Mouse (Mus musculus): ENCODE measurements at regions not wholly inside any gene's neighbourhood (a gene's known extent, or its start where the extent isn't known, plus 50 kb on each side); places are given as distances from the start of the nearest gene placed in this dataset.

- no peaks in the 10 kb centered on the region for H3K79me2 ChIP-seq (ENCODE audit: control insufficient read depth, insufficient read depth, low read length, poor library complexity)
- no peaks in the 10 kb centered on the region for H3K27me3 ChIP-seq (ENCODE audit: control insufficient read depth in 1 of 2, insufficient read depth in 2 of 2, low read length in 2 of 2)
- H3K4me3 ChIP-seq (ENCODE audit: control insufficient read depth in 1 of 2, insufficient read depth in 1 of 2, low read depth in 2 of 2, low read length in 2 of 2) = no peak overlapping the region
- DNase-seq (ENCODE audit: low read depth, low spot score) = no peak
- no peak overlapping the region for H3K27ac ChIP-seq (ENCODE audit: control insufficient read depth, low read depth, low read length)
- H3K9me3 ChIP-seq (replicated peaks; ENCODE audit: insufficient read depth, low read length) = no peaks in the 10 kb centered on the region
- H3K4me1 ChIP-seq (ENCODE audit: control insufficient read depth in 1 of 2, insufficient read depth in 2 of 2, low read length in 2 of 2) = no peaks in the 10 kb centered on the region
- H3K36me3 ChIP-seq (ENCODE audit: control insufficient read depth in 1 of 2, insufficient read depth in 2 of 2, low read length in 2 of 2) = no peaks in the 10 kb centered on the region
- H3K9ac ChIP-seq (ENCODE audit: control insufficient read depth, low read depth, low read length, poor library complexity, severe bottlenecking) = no peak overlapping the region
- TF ChIP-seq EP300 (IDR thresholded peaks at IDR 0.05; ENCODE audit: low read depth in 1 of 2, low read length in 2 of 2) (no peak), ZNF384 (IDR thresholded peaks at IDR 0.05; ENCODE audit: low read depth, low read length) (no peak), SIN3A (IDR thresholded peaks at IDR 0.05; ENCODE audit: low read length) (no peak), E2F4 (IDR thresholded peaks at IDR 0.05; ENCODE audit: borderline replicate concordance, low read depth, low read length) (no peak)
Observed at GRCm38 (mm10) chr19:26439163-26439562, 165.7 kb upstream of the Smarca2 start.

DNA sequence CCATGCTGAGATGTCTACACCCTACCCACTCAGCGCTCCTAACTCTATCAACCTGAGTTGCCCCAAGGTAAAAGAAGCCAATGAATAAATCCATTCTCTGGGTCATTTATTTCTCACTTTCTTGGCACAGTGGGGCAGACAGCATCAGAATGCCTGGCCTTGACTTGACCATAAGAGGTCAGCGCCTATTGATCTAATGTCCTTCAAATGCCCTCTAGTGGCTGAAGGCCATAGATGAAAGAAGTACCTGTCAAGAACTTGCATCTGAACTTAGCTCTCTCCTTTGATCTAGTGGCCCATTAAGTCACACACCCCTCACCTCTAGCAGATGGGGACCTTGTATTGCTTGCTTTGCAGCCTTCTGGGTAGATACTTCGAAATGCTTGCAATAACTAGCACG is 159.5 kb upstream of the Smarca2 start:
- TF ChIP-seq UBTF (IDR thresholded peaks at IDR 0.05; ENCODE audit: borderline replicate concordance, insufficient read depth, low read depth, low read length) (no peak), GATA1 (IDR thresholded peaks at IDR 0.05; ENCODE audit: low read depth, low read length) (no peak), MYB (IDR thresholded peaks at IDR 0.05; ENCODE audit: low read depth, low read length) (no peak), MAFK (IDR thresholded peaks at IDR 0.05; ENCODE audit: borderline replicate concordance, low read depth, low read length) (no peak), ZNF384 (IDR thresholded peaks at IDR 0.05; ENCODE audit: low read depth, low read length) (no peak), CTCF (IDR thresholded peaks at IDR 0.05 in 2 of 3, conservative IDR thresholded peaks at IDR 0.05 in 1 of 3; ENCODE audit: control insufficient read depth in 1 of 3, insufficient read depth in 1 of 3, low read depth in 2 of 3, low read length in 3 of 3, poor library complexity in 1 of 3, severe bottlenecking in 1 of 3) (no peak), RAD21 (IDR thresholded peaks at IDR 0.05; ENCODE audit: low read depth, low read length) (no peak; the same call in 1 of the 2 replicates), ELF1 (IDR thresholded peaks at IDR 0.05; ENCODE audit: low read depth, low read length) (no peak), POLR2A (IDR thresholded peaks at IDR 0.05; ENCODE audit: control insufficient read depth in 1 of 2, insufficient read depth in 1 of 2, low read depth in 1 of 2, low read length in 2 of 2, poor library complexity in 1 of 2) (no peak), USF2 (IDR thresholded peaks at IDR 0.05; ENCODE audit: borderline replicate concordance in 1 of 2, insufficient read depth in 1 of 2, low read depth in 1 of 2, low read length in 2 of 2) (no peak), CHD2 (IDR thresholded peaks at IDR 0.05; ENCODE audit: low read length) (no peak), NELFE (IDR thresholded peaks at IDR 0.05; ENCODE audit: low read depth, low read length) (no peak), HCFC1 (IDR thresholded peaks at IDR 0.05; ENCODE audit: low read depth, low read length) (no peak), POLR2AphosphoS2 (IDR thresholded peaks at IDR 0.05; ENCODE audit: low read length) (no peak), BHLHE40 (IDR thresholded peaks at IDR 0.05; ENCODE audit: borderline replicate concordance, low read depth, low read length) (no peak), POLR2AphosphoS5 (IDR thresholded peaks at IDR 0.05; ENCODE audit: borderline replicate concordance, low read depth, low read length) (no peak), SMC3 (IDR thresholded peaks at IDR 0.05; ENCODE audit: low read depth, low read length) (no peak), MAZ (IDR thresholded peaks at IDR 0.05; ENCODE audit: low read depth, low read length) (no peak)
- Histone ChIP-seq H3K27ac (ENCODE audit: control insufficient read depth, low read depth, low read length) (no peak overlapping the region), H3K9me3 (replicated peaks; ENCODE audit: insufficient read depth, low read length) (no peaks in the 10 kb centered on the region), H3K36me3 (ENCODE audit: control insufficient read depth in 1 of 2, insufficient read depth in 2 of 2, low read length in 2 of 2) (no peaks in the 10 kb centered on the region), H3K9ac (ENCODE audit: control insufficient read depth, low read depth, low read length, poor library complexity, severe bottlenecking) (no peak overlapping the region), H3K79me2 (ENCODE audit: control insufficient read depth, insufficient read depth, low read length, poor library complexity) (no peaks in the 10 kb centered on the region), H3K27me3 (ENCODE audit: control insufficient read depth in 1 of 2, insufficient read depth in 2 of 2, low read length in 2 of 2) (no peaks in the 10 kb centered on the region), H3K4me1 (ENCODE audit: control insufficient read depth in 1 of 2, insufficient read depth in 2 of 2, low read length in 2 of 2) (no peaks in the 10 kb centered on the region), H3K4me3 (ENCODE audit: control insufficient read depth in 1 of 2, insufficient read depth in 1 of 2, low read depth in 2 of 2, low read length in 2 of 2) (no peak overlapping the region)
- no peak for DNase-seq (ENCODE audit: low read depth, low spot score)
